Mouse (Mus musculus) spleen, adult 2 months (tissue): Measurements from ENCODE around the gene Prkrip1.

Experiments
- CTCF ChIP-seq: fragments of 200-500 bp; IDR thresholded peaks from 2 replicates; pipeline ENCODE4 v1.5.1; 2011; ENCODE audit warnings: mild to moderate bottlenecking, inconsistent platforms; ENCODE audit not compliant: insufficient read depth, insufficient read length, insufficient replicate concordance; ENCODE audit errors: extremely low read depth
- POLR2A ChIP-seq: fragments of 200-500 bp; IDR thresholded peaks from 2 replicates; pipeline ENCODE4 v1.6.1; 2011; ENCODE audit warnings: low read depth, low read length, inconsistent platforms

GRCm38 (mm10) chr5:136136292-136136990, 62.3 kb downstream of the Prkrip1 start:
- TF ChIP-seq CTCF (no peak), POLR2A (no peak)
